Mouse (Mus musculus) small intestine, adult 2 months (tissue): ENCODE data around the gene Lysmd3. TPM values are rescaled to one million over a fixed set of nuclear protein-coding genes. Genes with fewer than 3 reads are reported as not detected.

Source experiments
- H3K27ac ChIP-seq: fragments of 200-500 bp; 2 replicates; pipeline ENCODE4 v1.5.1; 2012; ENCODE audit warnings: low read depth, low read length, control low read depth, inconsistent platforms; ENCODE audit not compliant: insufficient read depth
- H3K27me3 ChIP-seq: fragments of 200-500 bp; 2 replicates; pipeline ENCODE4 v1.6.1; 2012; ENCODE audit warnings: mild to moderate bottlenecking, moderate library complexity, low read length, inconsistent platforms; ENCODE audit not compliant: control insufficient read depth, insufficient read depth
- H3K36me3 ChIP-seq: fragments of 200-500 bp; 2 replicates; pipeline ENCODE4 v1.6.1; 2012; ENCODE audit warnings: mild to moderate bottlenecking, low read length, control low read depth, inconsistent platforms; ENCODE audit not compliant: control insufficient read depth, insufficient read depth
- H3K4me1 ChIP-seq: fragments of 200-500 bp; 2 replicates; pipeline ENCODE4 v1.6.1; 2012; ENCODE audit warnings: low read length, inconsistent platforms, mixed read lengths; ENCODE audit not compliant: control insufficient read depth, insufficient read depth, insufficient read length
- H3K4me3 ChIP-seq: fragments of 200-500 bp; 2 replicates; pipeline ENCODE4 v1.5.1; 2012; ENCODE audit warnings: low read depth, mild to moderate bottlenecking, control low read depth, inconsistent platforms, low read length, moderate library complexity
- CTCF ChIP-seq: fragments of 200-500 bp; IDR thresholded peaks from 2 replicates; pipeline ENCODE4 v1.5.1; 2012; ENCODE audit warnings: low read depth, mild to moderate bottlenecking, control low read depth, inconsistent platforms, low read length, moderate library complexity, mixed read lengths; ENCODE audit not compliant: insufficient replicate concordance, insufficient read length; ENCODE audit errors: extremely low read depth
- POLR2A ChIP-seq: fragments of 200-500 bp; IDR thresholded peaks from 2 replicates; pipeline ENCODE4 v1.6.1; 2012; ENCODE audit warnings: low read depth, mild to moderate bottlenecking, control low read depth, inconsistent platforms, low read length, moderate library complexity
- WGBS: fragments of 180-500 bp; shearing (Covaris S2); methylation state at CpG from one replicate; pipeline ENCODE4 v1.1.7; 2018; 5-methylcytosine and 5-hydroxymethylcytosine counted together
- polyA plus RNA-seq: library from polyadenylated mRNA; depleted of rRNA; stranded (reverse); fragments of >200 nt; gene quantifications from 2 replicates; pipeline ENCODE4 v1.2.3, GENCODE M21; 2012

The Lysmd3 gene
- polyA plus RNA-seq, 1 experiment, result 16.9 TPM

DNA sequence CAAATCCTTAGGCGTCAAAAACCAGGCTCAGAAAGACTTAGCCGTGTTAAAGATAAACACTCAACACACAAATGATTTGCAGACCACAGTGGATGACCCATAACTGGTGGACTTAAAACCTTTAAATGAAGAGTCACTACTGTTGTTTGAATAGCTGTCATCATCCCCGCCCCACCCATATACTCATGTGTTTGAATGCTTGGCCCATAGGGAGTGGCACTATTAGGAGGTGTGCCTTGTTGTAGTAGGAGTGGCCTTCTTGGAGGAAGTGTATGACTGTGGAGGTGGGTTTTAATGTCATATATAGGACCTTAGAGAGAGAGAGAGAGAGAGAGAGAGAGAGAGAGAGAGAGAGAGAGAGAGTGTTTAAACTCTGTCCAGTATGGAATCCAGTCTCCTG, 25.6 kb downstream of the Lysmd3 start:
- Histone ChIP-seq H3K36me3 (peaks cover 5% of the 10 kb centered on the region), H3K4me1 (no peaks in the 10 kb centered on the region), H3K27ac (no peak overlapping the region), H3K27me3 (no peaks in the 10 kb centered on the region), H3K4me3 (no peak overlapping the region)
- 79% methylated on average over 3 of the region's 3 CpGs for WGBS
- TF ChIP-seq POLR2A, result no peak
- TF ChIP-seq CTCF, result no peak

DNA sequence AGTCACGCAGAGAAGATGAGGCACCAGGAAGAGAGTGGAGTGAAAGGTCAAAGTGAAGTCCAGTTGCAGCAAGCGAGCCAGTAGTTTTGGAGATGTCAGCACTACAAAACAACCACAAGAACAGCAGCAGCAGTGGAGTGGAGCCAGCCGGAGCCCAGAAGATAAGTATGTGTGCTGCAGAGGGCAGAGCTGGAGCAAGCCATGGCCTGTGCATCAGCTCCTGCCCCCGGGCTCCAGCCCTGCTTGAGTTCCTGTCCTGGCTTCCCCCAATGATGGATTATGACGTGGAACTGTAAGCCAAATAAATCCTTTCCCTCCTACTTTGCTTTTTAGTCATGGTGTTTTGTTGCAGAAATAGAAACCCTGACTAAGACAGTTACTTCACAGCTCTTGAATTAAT, 26.8 kb downstream of the Lysmd3 start:
- Histone ChIP-seq H3K4me3 (no peak overlapping the region), H3K4me1 (no peaks in the 10 kb centered on the region), H3K27me3 (no peaks in the 10 kb centered on the region), H3K27ac (no peak overlapping the region), H3K36me3 (peaks cover 8% of the 10 kb centered on the region)
- TF ChIP-seq POLR2A, result no peak
- no peak for TF ChIP-seq CTCF
- WGBS, result 88% methylated on average over 5 of the region's 5 CpGs

DNA sequence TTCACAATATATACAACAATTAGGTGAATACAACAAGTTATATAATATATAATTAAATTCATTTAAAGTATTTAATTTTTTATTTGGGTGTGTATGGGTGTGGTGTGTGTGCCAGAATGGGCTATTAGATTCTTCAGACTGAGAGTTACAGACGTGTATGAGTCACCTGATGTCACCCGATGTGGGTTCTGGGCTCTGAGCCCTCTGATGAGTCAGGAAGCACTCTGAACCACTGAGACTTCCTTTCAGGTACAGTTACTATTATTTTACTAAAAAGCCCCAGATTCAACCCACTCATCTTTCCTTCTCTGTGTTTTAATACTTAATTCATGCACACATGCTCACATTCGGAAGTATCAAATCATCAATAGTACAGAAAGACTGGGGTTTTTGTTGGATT, 27.4 kb downstream of the Lysmd3 start:
- H3K27ac ChIP-seq, result no peak overlapping the region
- H3K27me3 ChIP-seq, result no peaks in the 10 kb centered on the region
- peaks cover 8% of the 10 kb centered on the region for H3K36me3 ChIP-seq
- TF ChIP-seq POLR2A, result no peak
- no peak for TF ChIP-seq CTCF
- H3K4me1 ChIP-seq, result no peaks in the 10 kb centered on the region
- no peak overlapping the region for H3K4me3 ChIP-seq
- WGBS, result 73% methylated on average over 3 of the region's 3 CpGs

DNA sequence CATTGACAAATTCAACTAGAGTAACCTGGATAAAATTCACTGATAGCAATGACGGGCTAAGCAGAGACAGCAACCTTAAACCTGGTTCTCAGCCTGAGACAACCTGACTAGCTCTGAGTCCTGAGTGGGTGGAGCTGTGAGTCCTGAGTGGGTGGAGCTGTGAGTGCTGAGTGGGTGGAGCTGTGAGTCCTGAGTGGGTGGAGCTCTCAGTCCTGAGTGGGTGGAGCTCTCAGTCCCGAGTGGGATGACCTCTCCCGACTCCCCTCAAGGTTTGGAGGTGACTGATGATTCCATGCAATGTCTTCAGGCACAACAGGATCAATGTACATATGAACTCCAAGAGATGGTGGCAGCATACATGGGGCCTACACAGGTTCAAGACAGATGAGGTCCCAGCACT, 32.1 kb downstream of the Lysmd3 start:
- Histone ChIP-seq H3K4me3 (no peak overlapping the region), H3K27me3 (no peaks in the 10 kb centered on the region), H3K36me3 (peaks cover 16% of the 10 kb centered on the region), H3K27ac (no peak overlapping the region), H3K4me1 (no peaks in the 10 kb centered on the region)
- WGBS, result 82% methylated on average over 3 of the region's 3 CpGs
- TF ChIP-seq CTCF (no peak), POLR2A (no peak)

DNA sequence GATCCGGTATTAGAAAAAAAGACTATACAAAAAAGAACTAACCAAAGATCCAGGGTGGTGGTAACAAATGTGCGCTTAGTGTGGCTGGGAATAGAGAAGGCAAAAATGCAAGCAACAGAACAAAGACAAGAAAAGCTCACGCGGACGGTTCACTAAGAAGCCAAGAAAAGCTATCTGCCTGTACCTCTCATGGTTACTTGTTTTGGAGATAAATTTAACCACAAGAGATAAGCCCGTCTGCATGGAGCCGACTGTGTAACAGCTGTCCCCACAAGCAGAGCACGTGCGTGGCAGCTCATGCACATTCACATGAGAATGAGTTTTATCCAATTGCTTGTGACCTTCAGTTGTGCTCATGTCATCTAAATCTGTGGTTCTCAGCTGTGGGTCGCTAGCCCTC, 33.0 kb downstream of the Lysmd3 start:
- Histone ChIP-seq H3K4me1 (no peaks in the 10 kb centered on the region), H3K36me3 (peaks cover 16% of the 10 kb centered on the region), H3K27me3 (no peaks in the 10 kb centered on the region), H3K4me3 (no peak overlapping the region), H3K27ac (no peak overlapping the region)
- no peak for TF ChIP-seq POLR2A
- 68% methylated on average over 10 of the region's 10 CpGs for WGBS

DNA sequence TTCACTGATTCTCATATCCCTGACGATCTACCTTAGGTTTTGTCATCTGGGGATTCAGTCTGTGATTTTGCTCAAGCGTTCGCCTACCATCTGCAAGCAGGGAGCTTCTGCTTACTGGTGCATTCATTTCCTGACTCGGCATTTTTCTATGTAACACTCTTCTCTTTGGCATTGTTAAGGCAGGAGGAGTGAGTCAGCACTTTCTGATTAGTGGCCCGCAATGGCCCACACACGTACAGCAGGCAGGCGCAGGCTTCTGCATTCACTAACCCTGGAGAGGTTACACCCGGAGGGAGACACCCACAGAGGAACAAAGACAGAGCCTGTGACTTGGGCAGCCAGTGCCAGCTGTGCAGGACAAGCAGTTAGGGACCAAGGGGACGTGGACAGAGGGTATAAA, 34.1 kb downstream of the Lysmd3 start:
- WGBS, result 76% methylated on average over 9 of the region's 9 CpGs

DNA sequence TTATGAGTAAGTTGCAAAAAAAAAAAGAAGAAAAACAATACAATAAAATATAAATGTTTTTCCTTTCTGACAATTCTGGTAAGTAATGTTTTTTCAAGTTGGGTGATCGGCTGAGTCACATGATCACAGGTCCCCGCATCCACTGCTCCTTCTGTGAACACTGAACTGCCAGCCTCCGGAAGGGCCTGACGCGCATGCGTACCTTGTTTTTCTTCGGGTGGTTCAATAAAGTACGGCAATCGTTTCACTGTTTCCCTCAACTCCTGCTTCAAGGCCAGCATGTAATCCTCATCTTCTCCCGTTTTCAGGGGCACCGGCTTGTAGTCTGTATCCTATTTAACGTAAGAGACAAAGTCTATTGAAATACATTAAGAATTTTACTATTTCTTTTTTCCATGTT, 37.0 kb downstream of the Lysmd3 start:
- H3K36me3 ChIP-seq, result peaks cover 11% of the 10 kb centered on the region
- TF ChIP-seq POLR2A (no peak), CTCF (no peak)
- no peaks in the 10 kb centered on the region for H3K4me1 ChIP-seq
- 92% methylated on average over 12 of the region's 12 CpGs for WGBS
- no peak overlapping the region for H3K4me3 ChIP-seq
- H3K27me3 ChIP-seq, result no peaks in the 10 kb centered on the region
- H3K27ac ChIP-seq, result no peak overlapping the region

More for the DNA sequence above, 34.1 kb downstream of the Lysmd3 start:
- Histone ChIP-seq H3K4me1 (no peaks in the 10 kb centered on the region), H3K36me3 (peaks cover 16% of the 10 kb centered on the region), H3K27ac (no peak overlapping the region), H3K4me3 (no peak overlapping the region), H3K27me3 (no peaks in the 10 kb centered on the region)
- TF ChIP-seq POLR2A (no peak), CTCF (no peak)

DNA sequence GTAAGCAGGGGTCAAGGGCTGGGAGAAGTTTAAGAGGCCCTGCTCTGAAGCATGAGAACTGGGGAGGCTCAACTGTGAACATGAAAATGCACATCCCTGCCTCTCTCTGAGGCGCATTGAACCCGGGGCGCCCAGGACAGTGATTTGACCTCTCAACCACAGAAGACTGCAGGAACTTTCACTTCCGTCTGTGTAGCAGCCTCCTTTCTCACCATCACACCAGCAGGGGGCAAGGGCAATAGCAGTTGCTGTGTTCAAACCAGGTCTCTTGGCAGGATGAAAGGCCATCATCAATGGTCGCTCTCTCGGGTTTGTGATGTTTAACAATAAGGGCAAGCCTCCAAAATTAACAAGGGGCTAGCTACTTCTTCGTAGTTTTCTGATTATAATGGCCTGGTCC, 45.7 kb downstream of the Lysmd3 start:
- Histone ChIP-seq H3K36me3 (no peaks in the 10 kb centered on the region), H3K4me1 (no peaks in the 10 kb centered on the region), H3K27ac (no peak overlapping the region), H3K4me3 (no peak overlapping the region), H3K27me3 (no peaks in the 10 kb centered on the region)
- WGBS, result 79% methylated on average over 7 of the region's 7 CpGs
- no peak for TF ChIP-seq POLR2A
- no peak for TF ChIP-seq CTCF
